Mouse (Mus musculus) liver (tissue): ENCODE measurements at regions not wholly inside any gene's neighbourhood (a gene's known extent, or its start where the extent isn't known, plus 50 kb on each side); places are given as distances from the start of the nearest gene placed in this dataset.

Experiments used
- DNase-seq: peaks from one replicate; pipeline ENCODE4 v3.0.0-alpha.2; 2020; ENCODE audit warnings: mixed read lengths

DNA sequence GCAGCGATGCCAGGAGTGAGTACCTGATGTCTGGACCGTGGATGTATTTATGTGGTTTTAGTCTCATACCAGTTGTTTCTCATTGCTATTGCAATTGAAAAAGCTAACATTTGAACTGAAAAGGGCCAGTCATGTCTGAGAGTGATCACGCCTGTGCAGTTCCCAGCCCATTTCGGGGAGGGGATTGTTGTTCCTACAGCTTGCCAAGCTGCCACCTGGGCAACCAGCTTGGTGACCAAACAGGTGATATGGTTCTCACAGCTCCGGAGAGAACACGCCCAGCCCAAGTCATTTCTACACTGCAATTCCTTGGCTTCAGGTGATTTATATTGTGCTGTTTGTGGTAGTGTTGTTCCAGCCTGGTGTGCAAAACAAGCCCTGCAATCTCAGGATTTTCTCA lies 194.2 kb upstream of the Cited2 start:
- DNase-seq, result no peak

DNA sequence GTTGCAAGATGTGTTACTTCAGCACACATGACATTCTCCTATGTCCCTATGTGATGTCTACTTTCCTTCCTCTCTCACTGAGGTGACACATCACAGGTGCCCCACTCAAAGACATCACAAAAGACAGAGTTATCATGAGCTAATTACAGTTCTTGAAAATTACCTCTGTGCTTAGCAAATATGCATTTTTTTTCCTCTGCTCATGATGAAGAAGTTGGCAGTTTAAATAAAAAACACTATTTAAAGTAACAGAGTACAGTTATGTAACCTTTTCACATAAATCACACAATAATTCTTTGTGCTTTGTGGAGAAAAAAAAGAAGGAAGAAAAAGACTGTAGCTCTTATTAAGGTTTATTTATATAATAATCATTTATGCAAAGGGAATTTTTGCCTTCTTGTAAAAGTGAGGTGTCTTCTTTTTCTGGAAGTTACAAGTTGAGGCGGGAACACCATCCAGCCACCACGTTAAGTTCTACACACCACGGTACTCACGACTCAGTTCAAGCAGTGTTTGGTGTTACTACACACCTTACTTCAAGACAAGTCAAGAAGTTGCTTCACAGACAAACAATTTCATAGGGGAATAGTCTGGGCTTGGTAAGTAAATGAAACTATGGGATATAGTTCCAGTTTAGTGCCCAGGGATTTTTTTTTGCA lies 193.0 kb upstream of the Cited2 start:
- DNase-seq, result no peak

DNA sequence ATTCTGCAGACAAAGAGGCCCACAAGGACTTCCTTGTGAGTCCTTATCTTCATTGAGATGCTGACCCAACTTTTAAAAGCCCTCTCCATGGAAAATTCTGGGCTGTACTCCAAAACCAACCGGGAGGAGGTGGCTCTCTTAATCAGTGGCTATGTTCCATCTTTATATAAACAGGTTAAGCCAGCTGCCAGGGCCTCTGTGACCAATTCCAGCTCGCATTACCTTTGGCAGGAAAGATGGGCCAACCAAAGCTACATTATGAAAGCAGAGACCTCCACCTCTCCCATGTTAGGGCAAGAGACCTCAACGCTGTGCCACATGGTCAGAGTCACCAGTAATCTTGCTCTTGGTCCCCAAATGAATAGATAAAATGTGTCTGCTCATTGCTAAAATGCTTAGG lies 192.0 kb upstream of the Cited2 start:
- DNase-seq, result no peak

DNA sequence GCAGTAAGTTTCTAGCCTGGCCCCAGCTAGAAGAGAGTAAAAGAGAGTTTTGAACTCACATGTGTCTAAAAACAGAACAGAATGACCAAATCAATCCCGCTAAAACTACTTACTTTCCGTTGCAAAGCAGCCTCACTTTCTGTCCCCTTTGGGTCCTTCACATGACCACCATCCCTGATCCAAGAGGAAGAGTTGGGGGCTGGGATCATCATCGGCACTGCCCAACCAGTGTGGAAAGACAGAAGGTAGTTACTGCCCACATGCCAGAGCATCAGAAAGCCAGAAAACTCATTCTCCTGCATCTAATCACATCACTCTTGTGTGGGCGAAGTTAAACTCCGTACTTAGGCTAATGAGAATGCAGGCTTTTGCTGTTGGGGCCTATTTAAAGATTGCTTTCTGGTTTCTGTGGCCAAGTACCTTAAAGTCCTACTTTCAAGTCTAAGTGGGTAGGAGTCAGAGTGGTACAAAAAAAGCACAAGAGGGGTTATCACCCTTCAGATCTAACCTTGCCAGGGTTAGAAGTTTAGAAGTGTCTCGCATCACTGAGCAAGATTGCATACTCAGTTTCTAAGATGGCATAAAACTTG lies 184.0 kb upstream of the Cited2 start:
- DNase-seq, result no peak

DNA sequence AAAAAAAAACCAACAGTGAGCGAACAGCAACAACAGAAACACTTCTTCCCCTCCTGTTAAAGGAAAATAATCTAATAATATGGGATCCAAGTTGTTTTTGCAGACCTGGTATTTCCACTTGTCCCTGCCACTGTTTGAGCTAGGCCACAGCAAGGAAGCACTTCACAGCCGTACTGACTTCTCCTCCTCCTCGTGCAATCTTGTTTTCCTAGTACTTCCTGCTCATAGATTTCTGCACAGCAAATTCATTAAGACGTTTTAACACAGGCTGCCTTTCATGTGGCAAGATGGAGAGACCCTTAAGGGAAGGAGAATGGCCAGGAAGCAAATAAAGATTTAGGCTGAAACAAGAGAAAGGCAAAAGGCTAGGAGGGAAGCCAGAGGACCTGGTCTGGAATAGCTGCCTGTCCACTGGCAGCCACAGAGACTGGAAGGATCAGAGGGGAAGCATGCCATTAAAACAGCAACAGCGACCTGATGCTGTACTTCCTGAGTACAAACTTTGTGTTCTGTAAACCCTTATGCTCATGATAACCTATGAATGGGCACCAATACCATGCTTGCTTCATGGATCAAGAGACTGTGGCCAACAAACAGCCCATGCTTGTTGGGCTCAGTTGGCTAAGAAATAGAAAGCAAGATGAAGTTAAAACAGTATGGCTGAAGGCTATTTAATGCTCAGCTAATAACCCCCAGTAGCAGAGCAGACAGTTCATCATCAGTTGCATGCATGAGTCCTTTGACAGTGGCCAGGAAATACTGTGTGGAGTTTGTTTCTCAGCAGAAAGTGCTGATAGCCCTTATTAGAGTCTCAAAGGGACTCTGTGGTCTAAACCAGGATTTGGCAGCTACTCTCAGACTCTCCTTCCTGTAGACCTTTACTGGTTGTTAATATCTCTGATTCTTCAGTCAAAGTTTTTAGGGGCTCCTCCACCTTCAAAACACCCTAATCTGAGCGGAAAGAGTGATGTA lies 182.3 kb upstream of the Cited2 start:
- no peak for DNase-seq

DNA sequence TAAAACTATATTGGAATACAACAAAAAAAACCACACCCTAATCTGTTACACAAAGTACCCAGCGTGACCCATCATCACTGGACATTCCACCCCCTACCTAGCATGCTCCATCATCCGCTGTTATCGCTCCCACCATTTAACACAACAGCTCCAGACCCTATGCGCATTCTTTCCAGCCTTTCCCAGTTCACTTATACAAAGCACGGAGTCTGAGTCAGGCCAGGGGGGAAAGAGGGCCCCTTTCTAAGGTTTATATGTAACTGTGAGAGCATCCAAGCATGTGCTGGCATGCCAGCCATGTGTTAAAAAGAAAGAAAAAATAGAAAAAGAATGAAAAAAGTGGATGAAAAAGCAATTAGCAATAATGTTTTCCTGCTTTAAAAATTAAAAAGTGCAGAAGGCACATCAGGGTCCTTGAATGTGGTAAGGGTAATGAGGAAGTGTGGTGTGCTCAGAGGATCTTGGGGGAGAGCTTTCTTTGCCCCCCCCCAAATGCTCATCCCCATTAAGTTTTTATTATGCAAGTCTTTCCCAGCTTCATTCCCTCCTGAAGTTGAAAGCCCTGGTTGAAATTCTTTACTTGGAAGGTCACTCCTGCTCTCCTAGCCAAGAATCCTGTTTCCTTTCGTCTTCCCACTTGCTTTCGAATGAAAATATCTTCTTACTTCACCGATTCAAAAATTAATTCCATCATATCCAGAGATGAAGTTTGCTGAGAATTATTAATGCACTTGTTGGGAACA lies 180.7 kb upstream of the Cited2 start:
- DNase-seq, result no peak

DNA sequence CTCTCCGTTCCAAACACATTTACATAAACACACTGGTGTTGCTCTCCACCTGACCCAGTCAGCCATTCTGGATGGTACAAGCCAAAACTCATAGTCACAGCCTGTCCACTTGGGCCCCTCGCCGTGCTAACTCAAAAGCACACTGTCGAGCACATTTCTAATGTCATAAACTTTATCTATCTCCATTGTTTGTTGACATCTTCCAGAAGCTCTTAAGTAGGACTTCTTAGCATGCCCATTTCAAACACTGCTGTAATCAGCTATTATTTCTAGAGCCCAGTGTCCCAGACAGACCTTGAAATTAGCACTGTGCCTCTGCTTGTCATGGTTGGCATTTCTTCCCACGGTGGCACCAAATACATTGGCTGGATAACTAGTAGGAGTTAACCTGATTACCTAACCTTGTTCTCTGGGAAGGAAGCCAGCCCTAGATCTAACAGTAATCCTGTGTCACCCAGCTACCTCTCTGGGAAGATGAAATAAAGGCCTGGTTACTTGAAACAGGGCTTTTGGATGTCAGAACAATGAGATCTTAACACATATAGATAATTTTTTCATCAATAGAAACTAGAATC lies 180.1 kb upstream of the Cited2 start:
- DNase-seq, result no peak

DNA sequence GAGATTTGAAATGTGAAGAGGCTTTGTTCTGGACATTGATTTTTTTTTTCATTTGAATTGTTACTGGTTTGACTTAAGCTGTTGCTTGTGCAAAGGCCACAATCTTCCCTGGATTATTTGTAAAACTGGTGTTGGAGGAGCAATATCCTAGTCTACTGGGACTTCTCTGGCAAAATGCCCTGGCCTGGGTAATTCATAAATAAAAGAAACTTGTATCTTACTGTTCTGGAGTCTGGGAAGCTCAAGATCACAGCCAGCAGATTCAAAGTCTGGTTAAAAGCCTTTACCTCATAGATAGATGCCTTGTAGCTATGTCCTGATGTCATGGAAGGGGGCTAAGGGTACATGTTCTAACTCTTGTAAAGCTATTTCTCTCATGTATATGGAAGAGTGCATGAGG lies 177.7 kb upstream of the Cited2 start:
- no peak for DNase-seq

DNA sequence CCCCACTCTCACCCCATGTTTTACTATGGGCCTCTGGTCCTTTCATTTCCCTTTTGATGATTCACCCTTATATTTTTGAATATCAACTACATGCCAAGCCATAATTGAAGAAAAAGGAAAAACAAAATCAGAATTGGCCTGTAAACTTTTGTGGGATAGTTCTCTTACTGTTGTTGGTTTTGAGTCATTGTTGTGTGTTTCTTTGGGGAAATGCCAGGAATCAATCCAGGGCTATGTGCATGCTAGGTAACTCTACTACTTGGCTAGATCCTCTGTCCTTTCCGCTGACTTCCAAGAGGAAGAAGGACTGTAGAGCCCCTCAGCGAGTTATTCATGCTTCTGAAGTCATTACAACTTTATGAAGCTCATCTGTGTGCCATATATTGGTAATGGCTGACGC lies 175.0 kb upstream of the Cited2 start:
- no peak for DNase-seq

DNA sequence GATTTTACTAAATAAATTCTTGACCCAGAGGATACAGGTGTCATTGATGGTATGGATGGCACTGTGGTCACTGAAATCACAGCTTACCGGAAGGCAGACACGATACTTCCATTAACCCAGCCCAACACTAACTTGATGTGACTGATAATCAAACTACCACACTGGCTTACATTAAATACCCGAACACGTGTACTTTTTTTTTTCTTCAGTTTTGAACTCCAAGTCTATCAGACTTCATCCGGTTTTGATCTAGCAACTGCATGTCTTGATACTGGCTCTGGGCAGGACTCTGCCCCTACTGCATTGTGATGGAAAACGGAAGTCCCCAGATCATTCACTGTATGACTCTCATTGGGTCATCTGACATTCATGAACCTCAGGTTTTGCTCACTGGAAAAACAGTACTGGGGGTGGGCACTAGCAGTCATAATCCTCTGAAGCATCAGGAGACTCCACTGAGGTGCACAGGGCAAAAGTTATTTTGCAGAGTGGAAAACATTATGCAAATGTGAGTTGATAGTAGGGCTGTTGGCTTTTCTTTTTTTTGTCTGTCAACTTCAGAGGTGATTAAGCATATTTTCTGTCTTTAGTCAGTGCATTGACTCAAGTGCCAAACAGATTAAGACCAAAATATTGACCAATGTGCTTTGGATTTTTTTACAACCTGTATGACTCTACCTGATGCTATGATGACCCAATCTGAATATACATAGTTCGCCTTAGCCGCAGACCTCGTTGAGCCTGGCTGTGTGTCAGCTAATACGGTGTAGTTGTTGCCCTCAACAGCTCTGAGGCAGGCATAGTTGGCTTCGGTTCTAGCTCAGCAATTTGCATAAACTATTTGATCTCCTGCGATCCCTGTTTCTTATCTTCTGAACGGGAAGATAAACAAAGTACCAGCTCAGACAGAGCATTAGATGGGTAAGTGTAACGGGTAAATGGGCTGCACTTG lies 174.1 kb upstream of the Cited2 start:
- DNase-seq, result no peak

DNA sequence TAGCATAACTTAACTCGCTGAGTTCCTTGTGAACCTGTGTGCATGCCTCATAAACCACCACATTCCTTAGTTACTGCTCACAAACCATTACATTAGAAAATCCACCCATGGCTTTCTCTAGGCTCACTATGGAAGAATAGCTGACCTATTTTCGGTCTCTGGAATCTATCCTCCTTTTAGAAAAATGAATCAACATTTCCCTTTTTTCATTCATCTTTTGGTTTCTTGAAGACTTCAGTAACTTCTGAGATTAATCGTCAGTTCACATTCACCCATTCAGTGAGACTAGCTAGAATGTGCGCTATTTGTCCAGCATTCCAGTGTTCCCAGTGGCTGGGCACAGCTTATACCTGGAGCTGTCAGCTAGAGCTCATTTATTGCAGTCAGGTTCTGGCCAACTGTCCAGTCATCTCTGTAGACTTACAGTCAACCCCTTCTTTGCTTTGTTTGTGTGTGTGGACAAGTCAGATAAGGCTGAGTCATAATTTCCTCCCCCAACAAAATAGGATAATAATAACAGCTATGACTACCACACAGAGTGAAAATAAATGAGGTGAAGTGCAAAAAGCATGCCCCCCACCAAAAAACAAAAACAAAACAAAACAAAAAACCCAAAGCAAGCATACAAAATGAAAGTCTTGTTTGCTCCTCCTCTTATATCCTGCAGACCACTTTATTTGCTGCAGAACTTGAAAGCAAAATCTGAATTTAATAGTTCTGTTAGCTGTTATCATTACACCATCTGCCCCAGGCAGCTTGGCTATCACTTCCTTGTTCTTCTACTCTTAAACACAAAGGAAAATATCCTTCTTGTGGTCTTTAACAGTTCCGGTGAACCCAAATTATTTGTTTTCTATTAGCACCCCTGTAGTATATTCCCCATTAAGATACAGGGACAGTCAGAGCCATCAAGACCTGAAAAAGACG lies 173.0 kb upstream of the Cited2 start:
- no peak for DNase-seq

DNA sequence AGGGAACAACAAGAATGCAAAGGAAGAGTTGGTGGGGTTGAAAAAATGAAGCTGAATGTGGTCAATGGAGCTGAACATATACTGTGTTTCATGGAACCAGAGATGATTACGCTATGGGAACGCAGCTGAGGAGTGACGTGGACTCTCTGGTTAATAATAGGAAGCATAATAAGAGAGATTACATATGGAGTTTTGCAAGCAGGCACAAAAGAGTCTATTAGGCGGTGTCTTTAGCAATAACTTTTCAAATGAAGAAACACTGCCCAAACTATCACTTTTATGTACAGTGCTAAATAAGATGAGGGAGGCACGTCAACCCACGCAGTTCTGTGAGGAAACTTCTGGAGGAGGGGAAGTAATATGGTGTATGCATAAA lies 172.4 kb upstream of the Cited2 start:
- DNase-seq, result no peak

DNA sequence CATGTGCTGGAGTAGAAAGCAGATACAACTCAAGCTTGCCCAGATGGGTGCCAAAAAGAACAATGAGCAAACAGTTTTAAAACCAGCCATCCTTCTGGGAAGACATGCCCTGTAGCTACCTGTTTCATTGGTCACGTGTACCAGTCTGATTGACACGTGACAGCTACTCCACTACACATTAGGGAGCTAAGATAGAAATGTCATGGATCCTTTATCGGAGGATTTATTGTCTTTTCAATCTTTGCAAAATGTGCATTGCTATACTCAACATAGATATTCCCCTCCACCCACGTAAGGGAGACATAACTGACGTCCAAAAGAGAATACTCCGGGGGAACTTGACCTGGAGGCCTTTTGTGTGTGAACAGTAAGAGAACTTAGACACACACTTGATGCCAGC lies 171.1 kb upstream of the Cited2 start:
- no peak for DNase-seq

DNA sequence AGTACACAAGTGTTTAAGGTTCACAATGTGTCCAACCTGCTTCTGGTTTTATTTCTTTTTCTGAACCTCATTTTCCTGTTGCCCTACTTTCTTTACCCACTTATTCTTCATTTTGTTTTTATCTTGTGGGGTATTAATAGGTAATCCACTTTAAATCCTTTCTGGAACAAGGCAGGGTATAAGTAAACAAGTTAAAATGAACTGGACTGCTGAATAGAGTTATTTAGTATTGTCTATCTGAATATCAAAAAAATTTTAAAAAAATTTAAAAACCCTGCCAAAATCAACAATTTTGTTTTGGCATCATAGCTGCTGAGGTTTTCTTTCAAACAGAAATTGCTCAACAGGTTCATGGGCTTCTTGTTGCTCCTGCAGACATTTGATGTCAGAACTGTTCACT lies 170.7 kb upstream of the Cited2 start:
- DNase-seq, result no peak

DNA sequence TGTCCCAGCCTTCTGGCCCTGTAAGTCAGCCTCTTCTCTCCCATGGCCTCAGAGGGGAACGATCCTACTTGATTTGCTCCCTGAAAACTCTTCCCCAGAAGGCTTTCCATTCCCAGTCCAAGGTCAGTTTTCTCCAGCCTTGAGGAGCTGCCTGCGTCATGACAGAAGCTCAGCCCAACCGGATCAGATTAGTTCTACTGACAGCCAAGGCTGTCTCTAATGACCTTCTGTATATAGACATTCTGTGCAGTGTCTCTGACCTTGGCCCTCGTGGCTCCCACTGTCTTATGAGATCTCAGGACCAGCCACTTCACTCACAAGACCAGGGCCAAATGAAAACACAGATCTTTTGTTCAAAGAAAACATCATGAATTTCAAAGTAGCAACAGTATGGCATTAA lies 166.6 kb upstream of the Cited2 start:
- no peak for DNase-seq

DNA sequence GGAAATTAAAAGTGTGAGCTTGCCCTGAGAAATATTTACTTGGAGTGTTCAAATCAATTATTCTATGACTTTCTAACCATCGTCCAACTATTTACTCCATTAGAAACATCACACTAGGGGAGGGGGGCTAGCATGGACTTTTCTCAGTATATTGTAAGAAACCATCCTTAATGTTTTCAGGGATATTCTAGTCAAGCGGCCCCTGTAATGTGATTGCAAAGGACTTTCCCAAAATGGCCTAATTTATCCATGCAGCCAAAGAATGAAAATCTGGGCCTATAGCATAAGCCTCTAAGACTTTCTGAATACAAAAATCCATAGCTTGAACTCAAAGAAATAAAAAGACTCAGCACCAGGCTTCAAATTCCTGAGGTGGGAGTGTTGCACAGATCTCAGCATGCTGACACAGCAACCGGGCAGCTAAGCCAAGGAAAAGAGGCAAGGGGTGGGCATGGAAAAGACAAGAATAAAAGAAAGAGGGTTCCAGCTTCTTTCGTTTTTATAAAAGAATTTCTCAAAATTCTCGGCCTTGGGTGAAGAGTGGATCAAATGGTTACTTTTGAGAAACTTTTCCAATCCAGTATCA lies 163.6 kb upstream of the Cited2 start:
- no peak for DNase-seq

DNA sequence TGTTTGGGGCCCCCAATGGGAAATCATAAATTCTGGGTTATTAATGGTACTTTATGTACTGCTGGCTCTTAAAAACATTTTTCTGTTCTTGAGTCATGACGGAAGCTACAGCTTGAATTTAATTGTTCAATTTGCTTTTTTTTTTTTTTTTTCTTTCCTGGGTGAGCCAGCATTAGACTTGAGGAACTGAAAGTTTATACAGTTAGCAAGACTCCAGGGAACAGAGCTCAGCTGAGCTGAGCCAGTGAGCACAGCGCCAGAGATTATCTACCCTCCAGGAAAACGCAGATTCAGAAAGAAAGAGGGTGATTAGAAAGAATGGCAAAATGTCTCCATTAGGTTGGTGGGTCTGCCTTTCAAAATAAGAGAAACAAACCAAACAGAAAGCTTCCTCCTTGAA lies 163.0 kb upstream of the Cited2 start:
- DNase-seq, result no peak

DNA sequence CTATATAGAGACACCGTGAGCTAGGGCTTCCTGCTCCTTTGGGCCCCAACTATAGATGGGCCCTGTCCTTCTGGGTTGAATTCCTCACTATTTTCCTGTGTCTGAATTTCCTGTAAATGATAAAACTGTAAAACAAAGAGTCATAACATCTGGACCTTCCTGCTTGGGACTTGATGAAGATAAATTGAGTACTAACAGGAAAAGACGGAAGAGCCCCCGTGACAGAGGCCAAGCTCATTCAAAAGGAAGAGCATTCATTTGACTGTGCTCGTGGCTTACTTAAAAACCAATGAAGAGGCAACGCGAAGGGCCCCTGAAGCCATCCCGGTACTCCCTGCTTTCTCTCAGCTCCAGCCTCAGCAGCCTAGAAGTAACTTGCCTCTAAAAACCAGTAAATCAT lies 161.6 kb upstream of the Cited2 start:
- no peak for DNase-seq

DNA sequence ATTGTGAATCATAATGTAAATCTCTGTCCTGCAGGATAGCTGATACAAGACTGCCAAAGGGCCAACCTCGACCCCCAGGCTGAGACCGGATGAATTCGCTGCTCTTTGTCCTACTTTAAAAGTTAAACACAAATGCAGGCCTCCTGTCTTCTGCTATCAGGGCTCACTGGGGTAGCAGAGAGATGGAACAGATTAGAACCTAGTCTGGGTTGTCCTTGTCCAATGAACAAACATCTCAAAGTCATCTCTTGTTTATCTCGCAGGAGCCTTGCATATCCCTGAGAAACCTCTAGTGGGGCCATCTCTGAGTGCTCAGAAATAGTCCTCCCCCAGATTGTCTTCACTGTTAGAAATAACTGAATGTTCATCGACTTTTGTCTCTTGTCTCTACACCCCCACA lies 161.0 kb upstream of the Cited2 start:
- peak; percentile 6 for DNase-seq
